Mouse (Mus musculus) lung, postnatal 0 days (tissue): ENCODE data around the gene Smap1.

Experiments
- CTCF ChIP-seq: IDR thresholded peaks from 2 replicates; pipeline ENCODE4 v1.5.1; 2016; ENCODE audit warnings: antibody characterized with exemption, mild to moderate bottlenecking
- EP300 ChIP-seq: IDR thresholded peaks from 2 replicates; pipeline ENCODE4 v1.6.1; 2016; ENCODE audit warnings: antibody characterized with exemption, mild to moderate bottlenecking, control low read depth

GRCm38 (mm10) chr1:23843790-23844189 is 78.3 kb downstream of the Smap1 start:
- no peak for TF ChIP-seq CTCF
- no peak for TF ChIP-seq EP300
